Mouse (Mus musculus): ENCODE data around the gene Nubp2.

DNA sequence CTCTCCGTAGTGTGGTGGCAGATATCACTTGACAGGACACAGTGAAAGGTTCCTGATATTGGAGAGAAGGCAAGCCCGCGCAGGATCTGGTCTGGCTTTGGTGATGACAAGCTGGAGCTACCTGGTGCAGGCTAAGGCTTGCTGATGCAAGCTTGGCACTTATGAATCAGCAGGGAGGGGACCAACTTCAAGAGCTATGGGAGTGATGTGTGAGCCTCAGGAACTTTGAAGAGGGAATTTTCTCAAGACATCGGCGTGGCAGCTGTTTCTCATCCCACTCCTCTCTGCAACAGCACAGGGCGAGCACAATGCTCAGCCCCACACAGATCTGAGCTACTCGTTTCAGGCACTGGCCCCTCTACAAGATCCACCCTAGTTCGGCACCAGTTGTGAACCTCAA lies 46.3 kb downstream of the Nubp2 start, which contains the start of gene Hagh:
- no peak for TF ChIP-seq CTCF (conservative IDR thresholded peaks at IDR 0.05; ENCODE audit: insufficient read depth, insufficient read length, low read depth, low read length)
- TF ChIP-seq POLR2A (IDR thresholded peaks at IDR 0.05; ENCODE audit: low read depth, low read length), result no peak
